In the genomic region with DNA sequence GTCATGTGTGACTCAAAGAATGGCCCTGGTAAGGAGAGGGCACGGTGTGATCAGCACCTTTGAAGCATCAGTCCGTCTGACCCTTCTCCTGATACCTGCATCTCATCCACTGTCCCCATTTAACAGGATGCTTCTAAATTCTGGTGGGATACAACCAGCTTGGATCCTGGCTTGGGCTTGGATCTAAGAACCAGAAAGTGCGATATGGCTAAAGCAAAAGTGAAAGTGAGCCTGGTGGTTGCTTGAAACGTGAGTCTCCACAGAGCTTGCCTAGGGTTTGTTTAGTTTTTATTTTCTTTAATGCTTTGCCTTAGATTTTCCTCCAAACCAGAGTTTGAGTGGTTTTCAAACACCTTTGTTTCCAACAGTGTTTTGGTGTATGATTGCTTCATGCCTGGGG, we compare ENCODE assay signal across 16 mouse cellular contexts. TPM values are rescaled to one million over a fixed set of nuclear protein-coding genes. Genes with fewer than 3 reads are reported as not detected.
DNase-seq lines count a peak whose midpoint lies in the region; ATAC-seq and TF ChIP-seq lines count a peak whose summit lies in the region.
"Had no signal": no experiment of that assay in that cellular context is flagged by ENCODE, and none has a peak within 500 bp of the region (broad histone marks: within the 10 kb centered on the region; RNA-seq: fewer than 3 reads in every experiment).

No protein-coding gene starts in this region.

- WGBS in heart, adult 2 months = 45% methylated on average over 4 of the region's 4 CpGs
- 83% methylated on average over 4 of the region's 4 CpGs for WGBS in midbrain, embryonic 15.5 days
- WGBS in midbrain, embryonic 10.5 days = 90% methylated on average over 4 of the region's 4 CpGs
- 52% methylated on average over 4 of the region's 4 CpGs for WGBS in intestine, embryonic 15.5 days

- 0 out of 2 replicates have a peak, but pooled peaks cover 1% of the 10 kb centered on the region for H3K79me2 ChIP-seq in heart, adult 2 months (replicated peaks; ENCODE audit: control insufficient read depth, insufficient read depth, low read length)

- no peak overlapping the region; the same call in 1 of the 2 replicates for H3K4me3 ChIP-seq in heart, adult 2 months
- no peak overlapping the region for H3K4me3 ChIP-seq in midbrain, embryonic 15.5 days
- no peak overlapping the region for H3K4me3 ChIP-seq in midbrain, embryonic 10.5 days
- peak overlapping the region; percentile 13; the same call in 1 of the 2 replicates for H3K4me3 ChIP-seq in brown adipose tissue, adult 24 weeks (ENCODE audit: insufficient read depth, low read depth, low read length)
- no peak overlapping the region for H3K4me3 ChIP-seq in intestine, embryonic 15.5 days (replicated peaks)
- H3K4me3 ChIP-seq: forebrain, embryonic 13.5 days; limb, embryonic 15.5 days; midbrain, embryonic 12.5 days; stomach, embryonic 15.5 days had no signal

- peak overlapping the region; percentile 45; the same call in 1 of the 2 replicates for H3K27ac ChIP-seq in heart, adult 2 months
- H3K27ac ChIP-seq in midbrain, embryonic 15.5 days = peak overlapping the region; percentile 22; the same call in 1 of the 2 replicates
- no peak overlapping the region for H3K27ac ChIP-seq in midbrain, embryonic 10.5 days (replicated peaks)
- H3K27ac ChIP-seq in brown adipose tissue, adult 24 weeks (replicated peaks; ENCODE audit: low read depth, low read length) = peak overlapping the region; percentile 32
- no peak overlapping the region for H3K27ac ChIP-seq in intestine, embryonic 15.5 days
- H3K27ac ChIP-seq: forebrain, embryonic 13.5 days; limb, embryonic 15.5 days; midbrain, embryonic 12.5 days; stomach, embryonic 15.5 days had no signal

- no peak for TF ChIP-seq POLR2A in heart, adult 2 months (IDR thresholded peaks at IDR 0.05; ENCODE audit: insufficient read depth, low read depth, low read length)

- H3K9me3 ChIP-seq in midbrain, embryonic 15.5 days = no peaks in the 10 kb centered on the region
- no peaks in the 10 kb centered on the region for H3K9me3 ChIP-seq in midbrain, embryonic 10.5 days (replicated peaks)
- no peaks in the 10 kb centered on the region for H3K9me3 ChIP-seq in intestine, embryonic 15.5 days
- H3K9me3 ChIP-seq: forebrain, embryonic 13.5 days; limb, embryonic 15.5 days; midbrain, embryonic 12.5 days; stomach, embryonic 15.5 days had no signal

- H3K27me3 ChIP-seq in heart, adult 2 months (ENCODE audit: control insufficient read depth, insufficient read depth, low read length) = no peaks in the 10 kb centered on the region
- H3K27me3 ChIP-seq in midbrain, embryonic 15.5 days (replicated peaks) = no peaks in the 10 kb centered on the region
- H3K27me3 ChIP-seq in midbrain, embryonic 10.5 days (ENCODE audit: low read depth, poor library complexity, severe bottlenecking) = no peaks in the 10 kb centered on the region
- no peaks in the 10 kb centered on the region for H3K27me3 ChIP-seq in intestine, embryonic 15.5 days (replicated peaks)
- H3K27me3 ChIP-seq: forebrain, embryonic 13.5 days; limb, embryonic 15.5 days; midbrain, embryonic 12.5 days; stomach, embryonic 15.5 days had no signal

- H3K4me2 ChIP-seq in midbrain, embryonic 15.5 days = no peak overlapping the region
- H3K4me2 ChIP-seq in intestine, embryonic 15.5 days (replicated peaks) = no peak overlapping the region
- H3K4me2 ChIP-seq: forebrain, embryonic 13.5 days; limb, embryonic 15.5 days; midbrain, embryonic 12.5 days; stomach, embryonic 15.5 days had no signal

- H3K4me1 ChIP-seq in heart, adult 2 months (ENCODE audit: control insufficient read depth, insufficient read depth, low read length) = peaks cover 39% of the 10 kb centered on the region
- peaks cover 70% of the 10 kb centered on the region for H3K4me1 ChIP-seq in midbrain, embryonic 15.5 days
- peaks cover 64% of the 10 kb centered on the region for H3K4me1 ChIP-seq in midbrain, embryonic 10.5 days
- peaks cover 54% of the 10 kb centered on the region for H3K4me1 ChIP-seq in brown adipose tissue, adult 24 weeks (ENCODE audit: control insufficient read depth, insufficient read depth, insufficient read length, low read length)
- H3K4me1 ChIP-seq in intestine, embryonic 15.5 days (replicated peaks) = peaks cover 42% of the 10 kb centered on the region

- H3K9ac ChIP-seq in heart, adult 2 months (ENCODE audit: low read depth, low read length) = peak overlapping the region; percentile 21; the same call in 1 of the 2 replicates
- no peak overlapping the region for H3K9ac ChIP-seq in midbrain, embryonic 15.5 days
- no peak overlapping the region for H3K9ac ChIP-seq in intestine, embryonic 15.5 days
- H3K9ac ChIP-seq: forebrain, embryonic 13.5 days; limb, embryonic 15.5 days; midbrain, embryonic 12.5 days; stomach, embryonic 15.5 days had no signal

- DNase-seq in heart, adult 2 months = no peak
- no peak for DNase-seq in heart, postnatal 25 days (ENCODE audit: low spot score)
- no peak for DNase-seq in midbrain, embryonic 10.5 days (ENCODE audit: low spot score)
- DNase-seq in neural tube, embryonic 10.5 days (ENCODE audit: extremely low spot score, low spot score) = no peak
- DNase-seq: cerebellum, adult 11 months; cerebellum, postnatal 25 days; heart, adult 11 months; lung, postnatal 10 days; retina, postnatal 1 day had no signal

- intact Hi-C loops in heart, adult 2 months (cut with DNase I) = loop anchor here (2.0 to 5.0 kb wide), 2 partner anchors 44 to 46 kb away; no protein-coding TSS in a partner anchor
- intact Hi-C loops in heart, postnatal 25 days (cut with DNase I) = loop anchor here (5.0 kb wide), 1 partner anchor 44 kb away; no protein-coding TSS in a partner anchor

- no peak for TF ChIP-seq EP300 in heart, adult 2 months (IDR thresholded peaks at IDR 0.05; ENCODE audit: insufficient read depth, low read depth, low read length)

- no peak for ATAC-seq in midbrain, embryonic 15.5 days (replicated peaks)
- no peak for ATAC-seq in intestine, embryonic 15.5 days
- ATAC-seq: forebrain, embryonic 13.5 days had no signal

- H3K36me3 ChIP-seq in heart, adult 2 months (ENCODE audit: control insufficient read depth, insufficient read depth, low read length) = no peaks in the 10 kb centered on the region
- no peaks in the 10 kb centered on the region for H3K36me3 ChIP-seq in midbrain, embryonic 15.5 days (replicated peaks)
- H3K36me3 ChIP-seq in midbrain, embryonic 10.5 days = peaks cover 26% of the 10 kb centered on the region
- no peaks in the 10 kb centered on the region for H3K36me3 ChIP-seq in intestine, embryonic 15.5 days
- H3K36me3 ChIP-seq: limb, embryonic 15.5 days; stomach, embryonic 15.5 days had no signal

- TF ChIP-seq CTCF in heart, adult 2 months (IDR thresholded peaks at IDR 0.05) = no peak

RNA-seq across cellular contexts. Expression of gene Tcf7l2, which starts 51.4 kb away (rescaled TPM):
- 10 to 100 TPM; 13.9 to 14.4 TPM for total RNA-seq in heart, adult 2 months (2021)
- 11.1 TPM in 2 replicates for polyA plus RNA-seq in heart, adult 2 months (2012; rRNA removed)
- total RNA-seq in heart, postnatal 25 days (2021) = 10 to 100 TPM; 14.6 to 14.7 TPM
- 729 and 759 TPM in 2 replicates for polyA plus RNA-seq in midbrain, embryonic 15.5 days (2015; fragmentation: Nextera tagmentation; extraction: Ambion mirVana)
- 180 and 255 TPM in 2 replicates for polyA plus RNA-seq in midbrain, embryonic 10.5 days (2016; fragmentation: Nextera tagmentation; extraction: Ambion mirVana)
- 8.1 and 8.5 TPM in 2 replicates for polyA plus RNA-seq in brown adipose tissue, adult 24 weeks (2012; ENCODE audit: insufficient read depth, insufficient read length, missing spikeins)
- 65.0 and 78.9 TPM in 2 replicates for polyA plus RNA-seq in intestine, embryonic 15.5 days (2015; fragmentation: Nextera tagmentation; extraction: Ambion mirVana)

Comparison
In these comparisons a context has a peak if more than half of its experiments do, and no peak if none do; other contexts are left out.
1. H3K27ac ChIP-seq: peak in heart, adult 2 months (single experiment), midbrain, embryonic 15.5 days (single experiment) and brown adipose tissue, adult 24 weeks (single experiment); none in midbrain, embryonic 10.5 days (single experiment) and intestine, embryonic 15.5 days (single experiment).